Mouse (Mus musculus) adrenal gland, postnatal 25 days (tissue): Measurements from ENCODE around the gene Olfr889. TPM values are rescaled to one million over a fixed set of nuclear protein-coding genes. Genes with fewer than 3 reads are reported as not detected.
"Not testable (repeated sequence)": the region's sequence is repeated elsewhere in the genome, so short reads cannot be mapped to it uniquely, and the experiment has no call there.

Source experiments
- DNase-seq: peaks from one replicate; pipeline ENCODE4 v3.0.0; 2021; ENCODE audit warnings: mixed read lengths
- long read RNA-seq: library from polyadenylated mRNA; stranded (forward); transcript quantifications from one replicate; pipeline ENCODE4 v2.0.0, GENCODE M21; 2021
- total RNA-seq: library from RNA; stranded (reverse); gene quantifications from 2 replicates; pipeline ENCODE4 v1.2.3, GENCODE M21; 2021

Gene Olfr889
- 0.12 TPM in 1 of 2 replicates, not detected in the other for total RNA-seq
- long read RNA-seq, result 0 reads

GRCm38 (mm10) chr9:38114898-38115297 lies at the start of gene Olfr889:
TSS of gene Olfr889 (plus strand) at chr9:38115198.
- no peak for DNase-seq

DNA sequence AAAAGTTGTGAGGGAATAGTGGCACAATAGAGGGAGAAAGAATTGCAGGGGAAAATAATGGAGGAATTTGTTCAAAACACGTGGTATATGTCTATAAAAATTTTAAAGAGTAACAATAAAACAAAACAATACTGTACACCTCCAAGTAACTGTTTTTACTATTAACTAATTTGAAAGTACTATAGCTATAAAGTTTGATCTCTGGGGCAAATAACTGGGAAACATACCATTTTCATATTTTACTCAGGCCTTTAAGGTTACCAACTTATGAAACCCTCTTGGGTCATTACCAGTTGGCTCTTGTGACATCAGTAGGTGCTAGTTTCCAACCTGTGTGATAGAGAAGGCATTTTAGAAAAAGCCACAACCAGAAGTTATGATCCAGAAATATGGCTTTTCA lies 31.2 kb upstream of the Olfr889 start, which contains the start of gene Olfr887:
Gene Olfr887 (plus strand): TSS at position 301 of the 400 bp plus-strand sequence.
- no peak for DNase-seq

- DNase-seq, result no peak
Observed at GRCm38 (mm10) chr9:38107828-38108227, 7.2 kb upstream of the Olfr889 start, which contains the start of gene Olfr888. TSS of gene Olfr888 (plus strand) at chr9:38108128.

- DNase-seq, result no peak
Observed at GRCm38 (mm10) chr9:38142217-38142616, 27.2 kb downstream of the Olfr889 start, which contains the start of gene Olfr890. TSS of gene Olfr890 (plus strand) at chr9:38142517.

- DNase-seq, result not testable (repeated sequence)
Observed at GRCm38 (mm10) chr9:38168341-38168740, 53.3 kb downstream of the Olfr889 start.

Other genes starting within 250 kb of the Olfr889 start
- not detected in 2 replicates for gene Olfr145, start 218.5 kb upstream of the Olfr889 start, total RNA-seq
- not detected in 2 replicates for gene Olfr878, start 197.4 kb upstream of the Olfr889 start, total RNA-seq
- not detected in 2 replicates for gene Olfr881, start 123.4 kb upstream of the Olfr889 start, total RNA-seq
- not detected in 2 replicates for gene Olfr883, start 89.4 kb upstream of the Olfr889 start, total RNA-seq
- not detected in 2 replicates for gene Olfr884, start 68.6 kb upstream of the Olfr889 start, total RNA-seq
- gene Olfr885, start 53.9 kb upstream of the Olfr889 start, total RNA-seq, result not detected in 2 replicates
- gene Olfr887, start 31.1 kb upstream of the Olfr889 start, total RNA-seq, result not detected in 2 replicates
- gene Olfr888, start 7.1 kb upstream of the Olfr889 start, total RNA-seq, result not detected in 2 replicates
- not detected in 2 replicates for gene Olfr890, start 27.3 kb downstream of the Olfr889 start, total RNA-seq
- gene Olfr891, start 65.6 kb downstream of the Olfr889 start, total RNA-seq, result not detected in 2 replicates
- gene Olfr893, start 93.2 kb downstream of the Olfr889 start, total RNA-seq, result not detected in 2 replicates
- gene Olfr894, start 102.9 kb downstream of the Olfr889 start, total RNA-seq, result not detected in 2 replicates
- gene Olfr143, start 137.6 kb downstream of the Olfr889 start, total RNA-seq, result not detected in 2 replicates
- gene Olfr895, start 152.7 kb downstream of the Olfr889 start, total RNA-seq, result not detected in 2 replicates
- gene Olfr896-ps1, start 175.9 kb downstream of the Olfr889 start, total RNA-seq, result not detected in 2 replicates
- not detected in 2 replicates for gene Olfr25, start 213.9 kb downstream of the Olfr889 start, total RNA-seq
- gene Olfr898, start 233.2 kb downstream of the Olfr889 start, total RNA-seq, result not detected in 2 replicates